Mouse (Mus musculus): ENCODE data around the gene Slc9a8. TPM values are rescaled to one million over a fixed set of nuclear protein-coding genes. Genes with fewer than 3 reads are reported as not detected.

The Slc9a8 gene
- polyA plus RNA-seq, 1 experiment = 23.4 TPM

DNA sequence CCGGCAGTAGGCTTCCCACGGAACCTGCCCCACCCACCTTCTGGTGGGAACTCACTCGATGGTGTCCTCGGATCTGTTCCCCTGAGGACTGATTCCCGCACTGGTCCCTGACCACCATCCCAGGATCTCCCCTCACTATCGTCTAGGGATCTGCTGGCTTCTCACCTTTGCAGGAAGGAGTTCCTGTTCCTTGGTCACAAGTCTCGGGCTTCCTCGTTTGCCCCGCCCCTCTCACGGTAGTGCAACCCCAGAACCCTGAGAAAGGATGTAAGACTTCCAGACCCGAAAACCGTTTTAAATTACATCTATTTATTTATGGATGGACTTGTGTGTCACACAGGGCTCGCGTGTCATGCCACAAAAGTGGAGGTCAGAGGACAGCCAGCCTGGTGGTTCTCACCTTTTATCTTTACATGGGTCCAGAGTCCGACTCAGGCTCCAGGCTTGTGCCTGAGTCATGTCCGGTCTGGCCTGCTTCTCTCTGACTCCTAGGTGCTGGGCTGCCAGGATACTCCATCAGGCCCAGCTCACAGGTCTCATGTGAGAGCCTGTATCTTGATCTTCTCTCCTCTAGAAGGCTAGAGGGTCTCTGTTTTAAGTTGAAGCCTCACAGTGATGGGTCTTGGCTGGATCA, 14.1 kb upstream of the Slc9a8 start:
- no peak for TF ChIP-seq POLR2A (IDR thresholded peaks at IDR 0.05; ENCODE audit: borderline replicate concordance, low read depth, low read length)
- no peak for TF ChIP-seq CTCF (IDR thresholded peaks at IDR 0.05; ENCODE audit: low read depth, low read length)
- no peak overlapping the region for H3K4me3 ChIP-seq (ENCODE audit: insufficient read depth, low read length)

DNA sequence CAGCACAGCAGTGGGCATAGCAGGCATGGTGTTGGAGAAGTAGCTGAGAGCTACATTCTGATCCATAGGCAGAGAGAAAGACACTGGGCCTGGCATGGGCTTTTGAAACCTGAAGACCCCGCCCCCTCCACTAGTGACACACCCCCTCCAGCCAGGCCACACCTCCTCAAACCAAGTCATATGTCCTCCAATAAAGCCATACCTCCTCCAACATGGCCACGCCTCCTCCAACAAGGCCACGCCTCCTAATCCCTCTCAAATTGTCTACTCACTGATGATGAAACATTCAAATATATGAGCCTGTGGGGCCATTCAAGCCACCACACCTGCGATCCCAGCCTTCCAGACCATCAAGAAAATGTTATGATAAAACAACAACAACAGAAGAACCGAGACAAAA, 7.1 kb upstream of the Slc9a8 start:
- Histone ChIP-seq H3K4me1 (ENCODE audit: control insufficient read depth, insufficient read depth, low read length) (peaks cover 5% of the 10 kb centered on the region; the same call in 1 of the 2 replicates), H3K27ac (ENCODE audit: insufficient read depth, low read depth, low read length) (no peak overlapping the region), H3K4me3 (ENCODE audit: insufficient read depth, low read length) (no peak overlapping the region)
- TF ChIP-seq POLR2A (IDR thresholded peaks at IDR 0.05; ENCODE audit: borderline replicate concordance, low read depth, low read length) (no peak), CTCF (IDR thresholded peaks at IDR 0.05; ENCODE audit: low read depth, low read length) (no peak)

More for the DNA sequence above, 14.1 kb upstream of the Slc9a8 start:
- Histone ChIP-seq H3K4me1 (ENCODE audit: control insufficient read depth, insufficient read depth, low read length) (no peaks in the 10 kb centered on the region), H3K27ac (ENCODE audit: insufficient read depth, low read depth, low read length) (no peak overlapping the region)

DNA sequence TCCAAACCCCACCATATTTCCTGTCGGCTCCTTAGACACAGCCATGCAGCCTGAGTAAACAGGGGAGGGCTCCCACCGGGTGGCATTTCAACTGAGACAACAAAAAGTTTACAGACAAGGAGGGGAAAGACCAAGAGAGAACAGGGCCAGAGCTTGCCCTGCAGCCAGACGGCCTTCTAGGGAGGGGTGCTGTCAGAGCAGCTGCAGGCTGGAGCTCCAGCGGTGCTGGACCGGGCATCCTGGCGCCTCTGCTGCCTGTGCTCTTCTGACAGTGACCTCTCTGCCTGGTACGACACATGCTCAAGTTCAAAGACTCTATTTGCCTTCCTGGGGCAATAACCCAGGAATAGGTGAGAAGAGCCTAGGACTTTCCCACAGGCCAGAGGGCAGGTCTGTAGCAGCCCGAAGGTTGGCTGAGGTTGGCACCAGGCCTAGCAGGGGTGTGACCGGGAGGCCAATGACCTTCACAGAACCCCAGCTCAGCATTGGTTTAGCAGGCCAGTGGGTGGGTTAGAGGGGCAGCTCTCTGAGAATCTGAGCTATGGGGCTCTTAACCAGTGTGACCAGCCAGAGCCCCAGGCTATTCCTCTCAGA, 5.4 kb upstream of the Slc9a8 start:
- TF ChIP-seq POLR2A (IDR thresholded peaks at IDR 0.05; ENCODE audit: borderline replicate concordance, low read depth, low read length) (no peak), CTCF (IDR thresholded peaks at IDR 0.05; ENCODE audit: low read depth, low read length) (no peak)
- Histone ChIP-seq H3K4me1 (ENCODE audit: control insufficient read depth, insufficient read depth, low read length) (peaks cover 9% of the 10 kb centered on the region), H3K27ac (ENCODE audit: insufficient read depth, low read depth, low read length) (no peak overlapping the region), H3K4me3 (ENCODE audit: insufficient read depth, low read length) (no peak overlapping the region)

DNA sequence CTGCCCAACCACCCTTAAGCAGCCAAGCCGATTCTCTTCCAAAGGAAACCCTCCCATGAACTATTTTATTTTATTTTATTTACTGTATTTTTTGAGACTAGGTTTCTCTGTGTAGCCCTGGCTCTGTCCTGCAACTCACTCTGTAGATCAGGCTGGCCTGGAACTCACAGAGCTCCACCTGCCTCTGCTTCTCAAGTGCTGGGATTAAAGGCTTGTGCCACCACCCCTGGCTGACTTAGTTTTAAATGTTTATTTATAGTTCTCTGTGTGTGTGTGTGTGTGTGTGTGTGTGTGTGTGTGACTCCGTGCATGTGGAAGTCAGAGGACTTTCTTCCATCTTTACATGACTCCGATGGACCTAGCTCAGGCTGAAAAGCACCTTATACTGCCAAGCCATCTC, 4.5 kb upstream of the Slc9a8 start:
- TF ChIP-seq POLR2A (IDR thresholded peaks at IDR 0.05; ENCODE audit: borderline replicate concordance, low read depth, low read length) (no peak), CTCF (IDR thresholded peaks at IDR 0.05; ENCODE audit: low read depth, low read length) (no peak)
- Histone ChIP-seq H3K27ac (ENCODE audit: insufficient read depth, low read depth, low read length) (no peak overlapping the region), H3K4me1 (ENCODE audit: control insufficient read depth, insufficient read depth, low read length) (peaks cover 9% of the 10 kb centered on the region), H3K4me3 (ENCODE audit: insufficient read depth, low read length) (no peak overlapping the region)

DNA sequence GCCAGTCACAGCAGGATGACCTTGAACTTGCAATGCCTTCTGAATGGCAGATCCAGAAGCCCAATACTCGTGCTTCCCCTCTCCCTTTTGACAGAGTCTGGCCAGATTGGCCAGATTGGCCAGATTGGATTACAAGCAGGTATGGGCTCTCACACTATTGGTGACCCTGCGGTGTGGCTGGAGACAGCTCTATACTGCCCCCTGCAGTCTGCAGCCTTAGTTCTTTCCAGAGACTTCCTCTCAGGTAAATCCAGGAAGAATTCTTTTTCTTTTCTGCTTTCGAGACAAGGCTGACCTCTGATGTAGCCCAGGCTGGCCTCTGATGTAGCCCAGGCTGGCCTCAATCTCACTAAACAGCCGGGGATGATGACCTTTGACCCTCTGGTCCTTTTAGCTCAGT, 3.8 kb upstream of the Slc9a8 start:
- Histone ChIP-seq H3K4me1 (ENCODE audit: control insufficient read depth, insufficient read depth, low read length) (peaks cover 13% of the 10 kb centered on the region), H3K4me3 (ENCODE audit: insufficient read depth, low read length) (no peak overlapping the region), H3K27ac (ENCODE audit: insufficient read depth, low read depth, low read length) (no peak overlapping the region)
- TF ChIP-seq CTCF (IDR thresholded peaks at IDR 0.05; ENCODE audit: low read depth, low read length) = peak; percentile 68
- TF ChIP-seq POLR2A (IDR thresholded peaks at IDR 0.05; ENCODE audit: borderline replicate concordance, low read depth, low read length) = no peak

DNA sequence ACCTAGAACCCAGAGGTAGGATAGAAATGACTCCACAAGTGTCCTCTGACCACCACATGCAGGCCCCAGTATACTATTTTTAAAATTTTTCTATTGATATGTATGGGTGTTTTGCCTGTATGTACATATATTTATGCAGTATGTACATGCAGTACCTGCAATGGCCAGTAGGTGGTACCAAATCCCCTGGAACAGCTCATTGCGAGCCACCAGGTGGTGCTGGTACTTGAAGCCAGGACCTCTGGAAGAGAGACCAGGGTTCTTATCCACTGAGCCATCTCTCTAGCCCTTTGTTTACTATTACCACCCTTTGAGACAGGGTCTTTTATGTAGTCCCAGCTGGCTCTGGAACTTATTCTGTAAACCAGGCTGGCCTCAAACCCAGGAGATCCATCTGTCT, 2.3 kb upstream of the Slc9a8 start:
- Histone ChIP-seq H3K4me1 (ENCODE audit: control insufficient read depth, insufficient read depth, low read length) (peaks cover 20% of the 10 kb centered on the region), H3K4me3 (ENCODE audit: insufficient read depth, low read length) (no peak overlapping the region), H3K27ac (ENCODE audit: insufficient read depth, low read depth, low read length) (no peak overlapping the region)
- TF ChIP-seq CTCF (IDR thresholded peaks at IDR 0.05; ENCODE audit: low read depth, low read length) = peak; percentile 97
- no peak for TF ChIP-seq POLR2A (IDR thresholded peaks at IDR 0.05; ENCODE audit: borderline replicate concordance, low read depth, low read length)

DNA sequence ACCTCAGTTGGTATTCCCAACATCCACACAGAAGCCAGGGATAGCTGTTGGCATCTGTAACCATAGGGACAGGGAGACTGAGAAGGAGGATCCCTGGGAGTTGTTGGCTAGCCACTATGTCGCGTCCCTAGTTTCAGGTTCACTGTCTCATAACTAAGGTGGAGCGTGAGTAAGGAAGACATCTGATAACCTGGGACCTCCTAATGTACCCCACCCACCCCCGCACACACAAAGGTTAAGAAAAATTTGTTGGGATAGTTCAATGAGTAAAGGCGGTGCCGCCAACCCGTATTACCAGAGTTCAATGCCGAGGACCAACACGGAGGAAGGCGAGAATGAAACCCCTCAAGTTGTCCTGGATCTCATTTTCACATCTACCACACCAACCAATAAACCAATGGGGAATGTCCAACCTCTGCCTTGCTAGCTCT, 686 bp upstream of the Slc9a8 start:
- TF ChIP-seq CTCF (IDR thresholded peaks at IDR 0.05; ENCODE audit: low read depth, low read length) = no peak
- no peak for TF ChIP-seq POLR2A (IDR thresholded peaks at IDR 0.05; ENCODE audit: borderline replicate concordance, low read depth, low read length)
- H3K4me1 ChIP-seq (ENCODE audit: control insufficient read depth, insufficient read depth, low read length) = peaks cover 20% of the 10 kb centered on the region
- peak overlapping the region; percentile 91 for H3K4me3 ChIP-seq (ENCODE audit: insufficient read depth, low read length)
- H3K27ac ChIP-seq (ENCODE audit: insufficient read depth, low read depth, low read length) = peak overlapping the region; percentile 98

DNA sequence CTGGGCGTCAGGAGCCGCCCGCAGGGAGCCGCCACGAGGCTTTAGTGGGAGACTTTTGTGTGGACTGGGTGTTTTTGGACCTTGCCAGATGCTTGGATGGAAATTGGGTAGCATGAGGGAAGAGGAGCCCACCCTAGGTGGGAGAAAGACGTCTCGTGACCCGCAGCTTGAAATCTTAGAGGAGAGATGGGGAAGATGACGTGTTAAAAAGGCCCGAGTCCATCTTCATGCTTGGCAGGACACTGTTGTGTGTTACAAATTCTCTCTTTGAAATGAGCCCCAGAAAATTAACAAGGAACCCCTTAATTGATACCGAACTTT, 598 bp downstream of the Slc9a8 start:
- H3K27ac ChIP-seq (ENCODE audit: insufficient read depth, low read depth, low read length) = peak overlapping the region; percentile 98
- H3K4me3 ChIP-seq (ENCODE audit: insufficient read depth, low read length) = peak overlapping the region; percentile 91
- H3K4me1 ChIP-seq (ENCODE audit: control insufficient read depth, insufficient read depth, low read length) = peaks cover 19% of the 10 kb centered on the region
- TF ChIP-seq CTCF (IDR thresholded peaks at IDR 0.05; ENCODE audit: low read depth, low read length) (no peak), POLR2A (IDR thresholded peaks at IDR 0.05; ENCODE audit: borderline replicate concordance, low read depth, low read length) (no peak)

DNA sequence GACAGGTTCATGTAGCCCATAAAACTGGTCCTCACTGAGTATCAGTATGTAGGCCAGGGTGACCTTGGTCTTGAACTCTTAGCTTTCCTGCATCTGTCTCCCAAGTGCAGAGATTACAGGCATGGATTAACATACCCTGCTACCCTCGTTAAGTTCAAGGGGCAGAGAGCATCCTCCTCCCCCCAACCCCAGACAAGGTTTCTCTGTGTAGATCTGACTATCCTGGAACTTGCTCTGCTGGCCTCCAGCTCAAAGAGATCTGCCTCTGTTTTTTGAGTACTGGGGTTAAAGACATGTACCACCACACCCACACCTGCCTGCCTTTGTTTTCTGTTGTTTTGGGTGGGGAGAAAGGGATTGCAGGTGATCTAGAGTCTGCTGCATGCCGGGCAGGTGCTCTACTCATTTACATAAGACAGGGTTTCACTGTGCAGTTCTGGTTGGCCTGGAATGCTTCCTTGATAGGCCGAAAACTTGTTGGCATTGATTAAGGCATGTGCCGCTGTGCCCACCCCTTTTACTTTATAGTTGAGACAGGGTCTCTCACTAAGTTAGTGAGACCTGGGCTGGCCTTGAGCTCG, 1.6 kb downstream of the Slc9a8 start:
- TF ChIP-seq POLR2A (IDR thresholded peaks at IDR 0.05; ENCODE audit: borderline replicate concordance, low read depth, low read length) (no peak), CTCF (IDR thresholded peaks at IDR 0.05; ENCODE audit: low read depth, low read length) (no peak)
- H3K27ac ChIP-seq (ENCODE audit: insufficient read depth, low read depth, low read length) = no peak overlapping the region
- H3K4me3 ChIP-seq (ENCODE audit: insufficient read depth, low read length) = no peak overlapping the region
- peaks cover 14% of the 10 kb centered on the region for H3K4me1 ChIP-seq (ENCODE audit: control insufficient read depth, insufficient read depth, low read length)

DNA sequence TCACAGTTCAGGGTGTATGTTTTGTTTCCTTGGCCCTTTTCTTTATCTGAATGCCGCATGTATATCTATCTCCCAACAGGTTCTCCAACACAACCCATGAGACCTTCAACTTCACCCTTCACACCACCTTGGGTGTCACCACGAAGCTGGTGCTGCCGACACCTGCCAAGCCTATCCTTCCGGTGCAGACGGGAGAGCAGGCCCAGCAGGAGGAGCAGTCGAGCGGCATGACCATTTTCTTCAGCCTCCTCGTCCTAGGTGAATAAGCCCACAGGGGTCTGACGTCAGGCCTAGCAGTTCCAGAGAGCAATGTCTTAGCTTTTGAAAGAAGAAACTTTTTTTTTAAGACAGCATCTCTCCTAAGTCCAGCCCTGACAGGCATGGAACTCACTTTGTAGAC, 2.5 kb downstream of the Slc9a8 start:
- Histone ChIP-seq H3K4me3 (ENCODE audit: insufficient read depth, low read length) (no peak overlapping the region), H3K27ac (ENCODE audit: insufficient read depth, low read depth, low read length) (no peak overlapping the region), H3K4me1 (ENCODE audit: control insufficient read depth, insufficient read depth, low read length) (peaks cover 14% of the 10 kb centered on the region)
- TF ChIP-seq POLR2A (IDR thresholded peaks at IDR 0.05; ENCODE audit: borderline replicate concordance, low read depth, low read length) = no peak
- TF ChIP-seq CTCF (IDR thresholded peaks at IDR 0.05; ENCODE audit: low read depth, low read length) = no peak
